38 mouse cellular contexts compared by ENCODE assay signal in genomic region chr15:85560830-85561229, GRCm38 (mm10). TPM values are rescaled to one million over a fixed set of nuclear protein-coding genes. Genes with fewer than 3 reads are reported as not detected.
DNase-seq lines count a peak whose midpoint lies in the region; ATAC-seq and TF ChIP-seq lines count a peak whose summit lies in the region.
"Had no signal": no experiment of that assay in that cellular context is flagged by ENCODE, and none has a peak within 500 bp of the region (broad histone marks: within the 10 kb centered on the region; RNA-seq: fewer than 3 reads in every experiment).

No protein-coding gene starts in this region.

- DNase-seq in forebrain, embryonic 11.5 days (ENCODE audit: low spot score): no peak
- no peak for DNase-seq in lung, postnatal 14 days
- DNase-seq: adrenal gland, adult 2 months; adrenal gland, postnatal 14 days; cerebellum, adult 11-12 months; cerebellum, adult 8-10 months; cerebellum, postnatal 10 days; cerebellum, postnatal 36 days; embryo, embryonic 11 days; forebrain, postnatal 0 days; gastrocnemius, adult 2 months; gastrocnemius, postnatal 14 days; heart, adult 11 months; kidney, adult 18-20 months had no signal

- peak overlapping the region; percentile 46; the same call in 1 of the 2 replicates for H3K27ac ChIP-seq in forebrain, embryonic 12.5 days
- no peak overlapping the region for H3K27ac ChIP-seq in forebrain, embryonic 11.5 days (ENCODE audit: low read depth, low read length)
- H3K27ac ChIP-seq in lung, embryonic 16.5 days (ENCODE audit: low read length): peak overlapping the region; percentile 53
- no peak overlapping the region for H3K27ac ChIP-seq in ES-Bruce4 (ENCODE audit: insufficient read depth, low read length)
- H3K27ac ChIP-seq: embryonic facial prominence, embryonic 15.5 days; gastrocnemius, adult 2 months; hindbrain, embryonic 14.5 days; hindbrain, postnatal 0 days had no signal

- H3K4me1 ChIP-seq in forebrain, embryonic 12.5 days: peaks cover 16% of the 10 kb centered on the region
- H3K4me1 ChIP-seq in forebrain, embryonic 11.5 days (replicated peaks; ENCODE audit: control insufficient read depth, insufficient read depth, low read length): no peaks in the 10 kb centered on the region; the same call in 1 of the 2 replicates
- peaks cover 21% of the 10 kb centered on the region for H3K4me1 ChIP-seq in lung, embryonic 16.5 days (replicated peaks; ENCODE audit: control insufficient read depth, insufficient read depth, low read length)
- peaks cover 8% of the 10 kb centered on the region for H3K4me1 ChIP-seq in ES-Bruce4 (ENCODE audit: control insufficient read depth, insufficient read depth, low read length)

- TF ChIP-seq POLR2A in ES-Bruce4 (IDR thresholded peaks at IDR 0.05; ENCODE audit: insufficient read depth, low read length): no peak

- H3K4me2 ChIP-seq in forebrain, embryonic 12.5 days: no peak overlapping the region
- H3K4me2 ChIP-seq in forebrain, embryonic 11.5 days (ENCODE audit: low read depth, low read length, severe bottlenecking): no peak overlapping the region
- H3K4me2 ChIP-seq in lung, embryonic 16.5 days (ENCODE audit: low read depth, low read length): no peak overlapping the region
- H3K4me2 ChIP-seq: embryonic facial prominence, embryonic 15.5 days; heart, embryonic 11.5 days; hindbrain, embryonic 14.5 days had no signal

- TF ChIP-seq CTCF in ES-Bruce4 (IDR thresholded peaks at IDR 0.05; ENCODE audit: low read depth, low read length): no peak

- no peak overlapping the region for H3K9ac ChIP-seq in forebrain, embryonic 12.5 days
- no peak overlapping the region for H3K9ac ChIP-seq in forebrain, embryonic 11.5 days (ENCODE audit: low read length)
- no peak overlapping the region for H3K9ac ChIP-seq in lung, embryonic 16.5 days (ENCODE audit: low read length)
- no peak overlapping the region for H3K9ac ChIP-seq in ES-Bruce4 (ENCODE audit: low read depth, poor library complexity, severe bottlenecking)
- H3K9ac ChIP-seq: embryonic facial prominence, embryonic 15.5 days; forebrain, postnatal 0 days; hindbrain, embryonic 14.5 days had no signal

- peaks cover 25% of the 10 kb centered on the region; the same call in 1 of the 2 replicates for H3K36me3 ChIP-seq in forebrain, embryonic 12.5 days (replicated peaks)
- H3K36me3 ChIP-seq in forebrain, embryonic 11.5 days (ENCODE audit: control insufficient read depth, insufficient read depth, low read length): no peaks in the 10 kb centered on the region; the same call in 1 of the 2 replicates
- H3K36me3 ChIP-seq in lung, embryonic 16.5 days (ENCODE audit: control insufficient read depth, insufficient read depth, low read length): no peaks in the 10 kb centered on the region
- no peaks in the 10 kb centered on the region for H3K36me3 ChIP-seq in ES-Bruce4 (ENCODE audit: control insufficient read depth, insufficient read depth, low read length, poor library complexity, severe bottlenecking)
- H3K36me3 ChIP-seq: embryonic facial prominence, embryonic 15.5 days; G1E had no signal

- H3K9me3 ChIP-seq in forebrain, embryonic 12.5 days: no peaks in the 10 kb centered on the region
- H3K9me3 ChIP-seq in forebrain, embryonic 11.5 days (ENCODE audit: control insufficient read depth, low read length): peaks cover 4% of the 10 kb centered on the region; the same call in 1 of the 2 replicates
- H3K9me3 ChIP-seq in lung, embryonic 16.5 days (ENCODE audit: control insufficient read depth, low read length): 0 out of 2 replicates have a peak, but pooled peaks cover 4% of the 10 kb centered on the region
- no peaks in the 10 kb centered on the region for H3K9me3 ChIP-seq in ES-Bruce4 (replicated peaks; ENCODE audit: control insufficient read depth, insufficient read depth, low read length, poor library complexity, severe bottlenecking)
- H3K9me3 ChIP-seq: embryonic facial prominence, embryonic 15.5 days; G1E had no signal

- WGBS in forebrain, embryonic 12.5 days: 84% methylated on average over 11 of the region's 11 CpGs
- 79% methylated on average over 11 of the region's 11 CpGs for WGBS in forebrain, embryonic 11.5 days
- WGBS in lung, embryonic 16.5 days: 57% methylated on average over 11 of the region's 11 CpGs

- ATAC-seq in forebrain, embryonic 12.5 days (ENCODE audit: low FRiP score): no peak
- ATAC-seq in forebrain, embryonic 11.5 days (replicated peaks; ENCODE audit: low FRiP score): no peak
- peak; percentile 15; the same call in 1 of the 2 replicates for ATAC-seq in lung, embryonic 16.5 days (ENCODE audit: low read depth)
- ATAC-seq in megakaryocyte, adult 5-6 weeks (ENCODE audit: poor library complexity, severe bottlenecking): no peak
- ATAC-seq: CD4-positive, CD25-positive, alpha-beta regulatory T cell, adult 4 months; forebrain, postnatal 0 days; hindbrain, postnatal 0 days; inflammation-experienced regulatory T-cells, adult 6 months; intestine, embryonic 16.5 days; Patski had no signal

- H3K27me3 ChIP-seq in forebrain, embryonic 12.5 days: no peaks in the 10 kb centered on the region; the same call in 1 of the 2 replicates
- no peaks in the 10 kb centered on the region for H3K27me3 ChIP-seq in forebrain, embryonic 11.5 days (ENCODE audit: control insufficient read depth, insufficient read depth, low read length)
- H3K27me3 ChIP-seq in lung, embryonic 16.5 days (ENCODE audit: control insufficient read depth, insufficient read depth, low read depth, low read length): no peaks in the 10 kb centered on the region
- no peaks in the 10 kb centered on the region for H3K27me3 ChIP-seq in ES-Bruce4 (ENCODE audit: control insufficient read depth, insufficient read depth, low read length, poor library complexity, severe bottlenecking)
- H3K27me3 ChIP-seq: embryonic facial prominence, embryonic 15.5 days; Patski had no signal

- no peak overlapping the region for H3K4me3 ChIP-seq in forebrain, embryonic 12.5 days (replicated peaks)
- H3K4me3 ChIP-seq in forebrain, embryonic 11.5 days (ENCODE audit: low read depth, low read length): no peak overlapping the region
- H3K4me3 ChIP-seq in lung, embryonic 16.5 days (ENCODE audit: low read length): no peak overlapping the region
- no peak overlapping the region for H3K4me3 ChIP-seq in ES-Bruce4 (ENCODE audit: low read depth, low read length)
- H3K4me3 ChIP-seq: embryonic facial prominence, embryonic 15.5 days; gastrocnemius, adult 2 months had no signal

- peak; percentile 63 for TF ChIP-seq EP300 in ES-Bruce4 (IDR thresholded peaks at IDR 0.05; ENCODE audit: insufficient read depth, low read depth, low read length)

RNA-seq across cellular contexts. Expression of gene Wnt7b, which starts 21.4 kb away (rescaled TPM):
- polyA plus RNA-seq in forebrain, embryonic 12.5 days (2016; fragmentation: Nextera tagmentation; extraction: Ambion mirVana): 111 and 130 TPM in 2 replicates
- 146 and 153 TPM in 2 replicates for polyA plus RNA-seq in forebrain, embryonic 11.5 days (2014; fragmentation: Nextera tagmentation; extraction: Ambion mirVana)
- polyA plus RNA-seq in lung, embryonic 16.5 days (2015; fragmentation: Nextera tagmentation; extraction: Ambion mirVana): 40.2 and 44.8 TPM in 2 replicates
- polyA plus RNA-seq in ES-Bruce4 (2011; ENCODE audit: insufficient read depth, insufficient read length, low read depth, missing spikeins): 29.8 and 30.2 TPM in 2 replicates
- not detected in 2 replicates for total RNA-seq in megakaryocyte, adult 5-6 weeks (2015)
- total RNA-seq in megakaryocyte, adult 5-6 weeks (2017): not detected in 2 replicates
- total RNA-seq: gastrocnemius, adult 2 months; hematopoietic stem cell, adult 5-6 weeks had no signal
- polyA plus RNA-seq: CD4-positive, CD25-positive, alpha-beta regulatory T cell, adult 4 months; G1E; inflammation-experienced regulatory T-cells, adult 6 months had no signal

RNA-seq across cellular contexts. Expression of gene 7530416G11Rik, which starts 57.8 kb away (rescaled TPM):
- polyA plus RNA-seq in forebrain, embryonic 12.5 days (2016; fragmentation: Nextera tagmentation; extraction: Ambion mirVana): not detected in 2 replicates
- not detected in 2 replicates for polyA plus RNA-seq in forebrain, embryonic 11.5 days (2014; fragmentation: Nextera tagmentation; extraction: Ambion mirVana)
- polyA plus RNA-seq in lung, embryonic 16.5 days (2015; fragmentation: Nextera tagmentation; extraction: Ambion mirVana): not detected in 2 replicates
- polyA plus RNA-seq in ES-Bruce4 (2011; ENCODE audit: insufficient read depth, insufficient read length, low read depth, missing spikeins): not detected in 2 replicates
- total RNA-seq in megakaryocyte, adult 5-6 weeks (2015): not detected in 2 replicates
- not detected in 2 replicates for total RNA-seq in megakaryocyte, adult 5-6 weeks (2017)
- total RNA-seq: adrenal gland, adult 2 months; adrenal gland, postnatal 14 days; forebrain, postnatal 0 days; G1E; gastrocnemius, adult 2 months; gastrocnemius, postnatal 14 days; gastrocnemius, postnatal 4 days; heart, adult 8-10 months; heart, postnatal 25 days; hematopoietic stem cell, adult 5-6 weeks; hindbrain, postnatal 0 days had no signal
- polyA plus RNA-seq: adrenal gland, adult 2 months; brain, embryonic 14.5 days; C2C12; CD4-positive, CD25-positive, alpha-beta regulatory T cell, adult 4 months; cortical plate, adult 2 months; embryonic facial prominence, embryonic 11.5 days; embryonic facial prominence, embryonic 15.5 days; forebrain, postnatal 0 days; frontal cortex, adult 2 months; G1E; heart, embryonic 11.5 days; heart, embryonic 14.5 days; heart, postnatal 0 days; hindbrain, embryonic 14.5 days; hindbrain, postnatal 0 days; inflammation-experienced regulatory T-cells, adult 6 months; intestine, embryonic 16.5 days; Patski had no signal

Comparison
In these comparisons a context has a peak if more than half of its experiments do, and no peak if none do; other contexts are left out.
1. H3K27ac ChIP-seq: peak in forebrain, embryonic 12.5 days (single experiment) and lung, embryonic 16.5 days (single experiment); none in forebrain, embryonic 11.5 days (single experiment) and ES-Bruce4 (single experiment).